Mouse (Mus musculus) neural tube, embryonic 14.5 days (tissue): ENCODE measurements around the gene Gpr37l1. TPM values are rescaled to one million over a fixed set of nuclear protein-coding genes. Genes with fewer than 3 reads are reported as not detected.
A peak's percentile ranks its signal among the peaks of the same experiment; 100 is the strongest.
"Not testable (repeated sequence)": the region's sequence is repeated elsewhere in the genome, so short reads cannot be mapped to it uniquely, and the experiment has no call there.

Experiments used
- ATAC-seq: fragments of 200-750 bp; cut with Nextera tagmentation; 2 replicates; pipeline ENCODE4 v1.8.0; 2017; ENCODE audit warnings: low read depth, mild to moderate bottlenecking, moderate TSS enrichment, moderate library complexity
- H3K27ac ChIP-seq: fragments of 300-500 bp; sonication (generic); 2 replicates; pipeline ENCODE4 v1.5.1; 2014; ENCODE audit warnings: low read depth, mild to moderate bottlenecking, control low read depth, low read length, moderate library complexity, mixed read lengths
- H3K27me3 ChIP-seq: fragments of 300-500 bp; sonication (generic); 2 replicates; pipeline ENCODE4 v1.6.1; 2014; ENCODE audit warnings: low read length; ENCODE audit not compliant: control insufficient read depth, insufficient read depth
- H3K36me3 ChIP-seq: fragments of 300-500 bp; sonication (generic); 2 replicates; pipeline ENCODE4 v1.6.1; 2014; ENCODE audit warnings: low read length, mixed read lengths; ENCODE audit not compliant: control insufficient read depth, insufficient read depth
- H3K4me1 ChIP-seq: fragments of 300-500 bp; sonication (generic); 2 replicates; pipeline ENCODE4 v1.6.1; 2014; ENCODE audit warnings: low read length; ENCODE audit not compliant: control insufficient read depth, insufficient read depth
- H3K4me2 ChIP-seq: fragments of 300-500 bp; sonication (generic); 2 replicates; pipeline ENCODE4 v1.6.1; 2014; ENCODE audit warnings: mild to moderate bottlenecking, low read depth, low read length, control low read depth
- H3K4me3 ChIP-seq: fragments of 300-500 bp; sonication (generic); 2 replicates; pipeline ENCODE4 v1.5.1; 2014; ENCODE audit warnings: low read depth, low read length, control low read depth, mixed read lengths
- H3K9ac ChIP-seq: fragments of 300-500 bp; sonication (generic); replicated peaks from 2 replicates; pipeline ENCODE4 v1.6.1; 2014; ENCODE audit warnings: low read depth, mild to moderate bottlenecking, control low read depth, low read length, mixed read lengths
- H3K9me3 ChIP-seq: fragments of 300-500 bp; sonication (generic); 2 replicates; pipeline ENCODE4 v1.6.1; 2016; ENCODE audit warnings: low read length; ENCODE audit not compliant: control insufficient read depth
- WGBS: fragments of 180-500 bp; shearing (Covaris S2); extraction: QIAGEN DNeasy Blood & Tissue Kit; methylation state at CpG from one replicate; pipeline ENCODE4 v1.1.7; 2014; 5-methylcytosine and 5-hydroxymethylcytosine counted together
- polyA plus RNA-seq: library from polyadenylated mRNA; unstranded; fragments of >200 nt; fragmentation: Nextera tagmentation; extraction: Ambion mirVana; gene quantifications from 2 replicates; pipeline ENCODE4 v1.2.1, GENCODE M21; 2014

Gene Gpr37l1
- polyA plus RNA-seq, 1 experiment from 2014 or later = 0.95 TPM

GRCm38 (mm10) chr1:135124573-135125363 is 42.7 kb downstream of the Gpr37l1 start:
- H3K36me3 ChIP-seq = no peaks in the 10 kb centered on the region
- ATAC-seq = no peak

GRCm38 (mm10) chr1:135112661-135113060 is 54.8 kb downstream of the Gpr37l1 start:
- 11% methylated on average over 8 of the region's 8 CpGs for WGBS
- no peak overlapping the region for H3K4me2 ChIP-seq
- no peak overlapping the region for H3K9ac ChIP-seq
- no peaks in the 10 kb centered on the region for H3K4me1 ChIP-seq
- H3K27me3 ChIP-seq = no peaks in the 10 kb centered on the region
- no peak overlapping the region for H3K4me3 ChIP-seq
- no peaks in the 10 kb centered on the region for H3K36me3 ChIP-seq
- no peak overlapping the region for H3K27ac ChIP-seq
- ATAC-seq = 0 out of 2 replicates have a peak, but pooled peaks have one; percentile 42
- no peaks in the 10 kb centered on the region for H3K9me3 ChIP-seq

More at GRCm38 (mm10) chr1:135124573-135125363, 42.7 kb downstream of the Gpr37l1 start:
- Histone ChIP-seq H3K9me3 (no peaks in the 10 kb centered on the region), H3K9ac (no peak overlapping the region), H3K27ac (no peak overlapping the region), H3K4me1 (peaks cover 5% of the 10 kb centered on the region; the same call in 1 of the 2 replicates), H3K4me2 (no peak overlapping the region), H3K4me3 (no peak overlapping the region), H3K27me3 (no peaks in the 10 kb centered on the region)
- WGBS = 96% methylated on average over 8 of the region's 8 CpGs

GRCm38 (mm10) chr1:135111271-135111670 is 56.2 kb downstream of the Gpr37l1 start:
- not testable (repeated sequence) for ATAC-seq, H3K4me1 ChIP-seq, H3K9ac ChIP-seq, H3K36me3 ChIP-seq, H3K9me3 ChIP-seq, H3K27ac ChIP-seq, H3K27me3 ChIP-seq, H3K4me2 ChIP-seq, H3K4me3 ChIP-seq
- WGBS = 52% methylated on average over 4 of the region's 5 CpGs

Other genes starting within 250 kb of the Gpr37l1 start
- gene Ppp1r12b, start 211.7 kb downstream of the Gpr37l1 start, polyA plus RNA-seq = 15.3 and 21.2 TPM in 2 replicates
- gene Ube2t, start 205.1 kb downstream of the Gpr37l1 start, polyA plus RNA-seq = 7.6 and 9.1 TPM in 2 replicates
- 1.4 TPM in 2 replicates for gene Lgr6, start 62.4 kb downstream of the Gpr37l1 start, polyA plus RNA-seq
- gene Ptpn7, start 35.0 kb downstream of the Gpr37l1 start, polyA plus RNA-seq = 0.15 and 0.58 TPM in 2 replicates
- 335 and 370 TPM in 2 replicates for gene Arl8a, start 20.9 kb downstream of the Gpr37l1 start, polyA plus RNA-seq
- 0.27 and 0.35 TPM in 2 replicates for gene Elf3, start 90.9 kb upstream of the Gpr37l1 start, polyA plus RNA-seq
- gene Rnpep, start 116.4 kb upstream of the Gpr37l1 start, polyA plus RNA-seq = 89.5 and 107 TPM in 2 replicates
- 160 and 161 TPM in 2 replicates for gene Timm17a, start 146.1 kb upstream of the Gpr37l1 start, polyA plus RNA-seq
- 0.17 TPM in 2 replicates for gene Lmod1, start 157.1 kb upstream of the Gpr37l1 start, polyA plus RNA-seq
- gene Shisa4, start 207.6 kb upstream of the Gpr37l1 start, polyA plus RNA-seq = 59.6 and 75.5 TPM in 2 replicates